Mouse (Mus musculus) cerebellum, postnatal 25 days (tissue): ENCODE measurements around the gene Ifi204.
"Not testable (repeated sequence)": the region's sequence is repeated elsewhere in the genome, so short reads cannot be mapped to it uniquely, and the experiment has no call there.

Experiments
- DNase-seq, 2 experiments: peaks; one replicate each; pipeline ENCODE4 v3.0.0; 2021; ENCODE audit warnings: mixed read lengths in 2 of 2

Gene Ifi204

DNA sequence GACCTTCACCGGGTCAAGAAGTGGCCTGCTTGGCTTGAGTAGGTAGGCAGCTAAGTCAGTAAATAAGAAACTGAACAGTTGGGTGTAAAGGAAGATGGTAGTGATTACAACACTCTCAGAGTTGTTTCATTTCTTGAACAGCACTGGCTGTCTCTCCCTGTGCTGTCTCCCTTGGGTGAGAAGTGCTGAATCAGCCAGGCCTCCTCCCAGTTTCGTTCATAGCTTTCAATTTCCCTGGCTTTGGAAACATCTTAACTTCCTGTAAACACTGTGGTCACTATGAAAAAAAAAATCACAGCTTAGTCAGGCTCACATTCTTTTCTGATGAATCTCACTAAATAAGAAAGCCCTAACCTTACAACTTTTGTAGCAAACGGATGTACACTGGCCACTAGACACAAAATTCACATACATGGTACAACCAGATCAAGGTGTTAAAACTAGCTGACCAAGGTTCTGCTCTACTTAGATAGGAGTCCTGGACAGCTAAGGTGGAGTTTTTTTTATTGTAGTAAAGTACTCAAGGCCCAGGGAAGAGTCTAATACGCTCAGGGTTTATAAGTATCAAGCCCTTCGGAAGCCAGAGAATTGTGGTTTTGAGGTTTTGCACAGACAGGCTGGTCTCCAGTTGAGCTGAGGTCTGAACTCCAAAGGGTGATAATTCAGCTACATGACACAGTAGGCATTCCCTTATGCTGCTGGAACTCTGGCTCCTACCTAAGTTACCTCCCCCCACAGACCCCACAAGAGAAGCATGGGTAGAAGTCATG lies at the start of gene Ifi204:
Gene Ifi204 (minus strand): TSS at position 96 of the 770 bp plus-strand sequence.
- DNase-seq, result not testable (repeated sequence)

DNA sequence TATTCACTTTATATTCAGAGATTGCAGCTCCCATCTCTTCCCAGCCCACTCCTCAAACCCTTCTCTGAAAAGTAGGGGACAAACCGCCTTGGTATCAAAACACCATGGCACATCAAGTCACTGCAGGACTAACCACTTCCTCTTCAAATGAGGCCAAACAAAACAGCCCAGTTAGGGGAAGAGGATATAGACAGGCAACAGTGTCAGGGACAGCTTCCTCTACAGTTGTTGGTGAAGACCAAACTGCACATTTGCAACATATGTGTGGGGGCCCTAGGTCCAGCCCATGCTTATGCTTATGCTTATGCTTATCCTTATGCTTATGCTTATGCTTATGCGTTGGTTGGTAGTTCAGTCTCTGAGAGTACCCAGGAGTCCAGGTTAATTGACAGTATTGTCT lies 42.6 kb upstream of the Ifi204 start:
- DNase-seq, result not testable (repeated sequence)

DNA sequence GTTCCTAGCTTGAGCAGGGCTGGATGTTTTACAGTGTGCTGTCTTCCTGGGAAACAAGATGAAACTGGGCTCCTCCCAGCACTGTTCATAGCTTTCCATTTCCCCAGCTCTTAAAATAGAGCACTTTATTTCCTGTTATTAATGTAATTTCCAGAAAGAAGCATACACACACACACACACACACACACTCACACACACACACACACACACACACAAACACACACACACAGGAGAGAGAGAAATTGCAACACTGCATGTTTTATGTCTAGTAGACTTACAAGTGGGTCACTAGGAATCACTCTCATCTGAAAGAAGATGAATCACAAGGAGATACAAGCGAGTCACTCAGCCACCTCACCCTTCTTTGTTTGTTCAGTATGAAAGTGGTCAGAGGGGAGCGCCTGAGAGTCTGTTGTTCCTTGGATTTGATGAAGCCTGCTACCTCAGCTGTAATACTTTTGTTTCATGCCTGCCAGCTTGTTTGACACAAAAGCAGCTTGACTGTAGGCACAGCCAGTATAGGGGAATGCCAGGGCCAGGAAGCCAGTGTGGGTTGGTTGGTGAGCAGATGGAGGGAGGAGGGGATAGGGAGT lies 36.0 kb upstream of the Ifi204 start:
- peak; percentile 3 to 9 for DNase-seq

DNA sequence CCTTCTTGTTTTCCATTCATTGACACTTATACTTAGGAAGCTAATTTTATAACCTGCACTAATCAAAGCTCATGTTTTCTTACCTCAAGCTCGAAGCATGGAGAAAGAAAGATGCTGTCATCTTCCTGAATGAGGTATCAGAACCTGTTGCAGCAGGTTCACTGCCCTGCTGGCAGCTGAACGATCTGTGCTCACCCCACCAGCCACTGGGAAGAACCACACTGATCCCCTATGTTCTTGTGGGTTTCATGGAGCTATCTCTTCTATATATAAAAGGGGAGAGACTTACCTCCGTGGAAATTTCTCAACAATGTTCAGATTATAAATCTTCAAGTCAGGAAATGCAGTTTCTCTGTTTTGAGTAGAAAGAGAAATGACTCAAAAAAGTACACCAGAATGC lies 35.5 kb upstream of the Ifi204 start:
- not testable (repeated sequence) for DNase-seq

DNA sequence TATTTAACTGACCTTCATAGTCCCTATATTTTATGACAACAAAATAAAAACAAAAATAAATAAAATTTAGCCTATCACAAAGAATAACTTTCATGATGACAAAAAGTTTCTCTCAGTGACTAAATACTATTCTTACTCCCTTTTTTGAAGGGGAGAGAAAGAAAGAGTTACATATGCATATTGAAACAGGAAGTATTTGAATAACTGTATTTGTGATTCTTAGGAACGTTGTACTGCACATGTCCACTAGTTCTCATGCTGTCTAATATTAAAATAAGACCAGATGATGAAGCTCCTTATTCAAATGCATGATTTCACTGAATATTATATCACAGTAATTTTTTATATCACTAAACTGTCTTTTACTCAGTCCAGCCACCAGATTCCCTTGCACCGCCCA lies 35.0 kb upstream of the Ifi204 start:
- not testable (repeated sequence) for DNase-seq

DNA sequence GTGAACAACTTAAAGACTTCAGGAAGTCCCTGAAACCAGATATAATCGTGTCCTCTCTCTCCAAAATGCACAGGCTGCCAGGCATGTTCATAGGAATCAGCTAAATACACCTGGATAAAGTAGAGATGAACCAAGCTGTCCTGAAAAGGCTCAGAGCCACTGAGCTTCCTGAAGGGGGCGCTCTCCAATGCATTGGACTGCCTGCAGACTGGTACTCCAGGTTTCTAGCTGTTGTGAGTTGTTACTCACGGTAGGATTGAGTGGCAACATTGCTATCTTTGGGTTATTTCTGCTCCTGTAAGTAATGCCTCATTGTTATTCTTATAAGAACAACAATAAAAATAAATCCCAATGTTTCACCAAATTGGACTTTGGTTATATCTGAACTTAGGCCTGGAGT lies 6.7 kb upstream of the Ifi204 start:
- DNase-seq, result not testable (repeated sequence)

DNA sequence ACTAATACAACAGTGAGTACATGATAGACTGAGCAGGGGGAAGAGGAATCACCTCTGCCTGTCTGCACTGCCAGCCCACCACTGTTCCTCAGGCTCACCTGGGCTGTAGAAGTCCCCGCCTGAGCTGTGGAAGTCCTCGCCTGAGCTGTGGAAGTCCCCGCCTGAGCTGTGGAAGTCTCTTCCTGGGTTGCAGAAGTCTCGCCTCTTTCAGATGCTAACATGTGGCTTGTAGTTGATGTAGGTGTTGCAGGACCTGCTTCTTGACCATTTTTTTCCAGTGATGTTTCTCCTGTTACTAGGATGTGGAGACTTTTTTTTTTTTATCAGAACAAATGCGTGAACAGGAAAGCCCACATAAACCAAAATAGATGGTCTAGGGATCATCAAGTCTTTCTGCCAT lies 6.7 kb downstream of the Ifi204 start:
- DNase-seq, result not testable (repeated sequence)

DNA sequence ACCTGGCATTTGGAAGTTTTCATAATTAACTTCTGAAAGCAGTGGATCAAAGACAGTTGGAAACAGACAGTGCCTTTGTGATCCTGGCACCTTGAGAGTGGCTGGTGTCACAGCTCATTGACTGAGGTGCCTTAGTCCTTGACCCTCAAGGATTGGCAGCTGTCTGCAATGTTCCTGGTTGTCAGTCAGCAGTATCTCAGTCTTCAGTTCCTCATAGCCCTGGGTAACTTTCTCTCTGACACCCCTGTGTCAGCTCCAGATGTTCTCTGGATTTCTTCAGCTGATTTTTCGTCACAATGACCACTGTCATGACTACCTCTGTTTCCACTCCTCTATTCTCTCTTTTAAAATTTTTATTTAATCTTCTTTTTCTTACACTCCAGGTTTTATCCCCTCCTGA lies 24.5 kb downstream of the Ifi204 start:
- DNase-seq, result no peak

DNA sequence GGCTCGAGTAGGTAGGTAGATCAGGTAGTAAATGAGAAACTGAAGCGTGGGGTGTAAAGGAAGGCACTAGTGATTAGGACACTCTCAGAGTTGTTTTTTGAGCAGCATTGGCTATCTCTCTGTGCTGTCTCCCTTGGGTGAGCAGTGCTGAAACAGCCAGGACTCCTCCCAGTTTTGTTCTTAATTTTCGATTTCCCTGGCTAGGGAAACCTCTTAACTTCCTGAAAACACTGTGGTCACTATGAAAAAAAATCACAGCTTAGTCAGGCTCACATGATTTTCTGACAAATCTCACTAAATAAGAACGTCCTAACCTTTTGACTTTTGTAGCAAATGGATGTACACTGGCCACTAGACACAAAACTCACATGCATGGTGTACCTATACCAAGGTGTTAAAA lies 25.1 kb downstream of the Ifi204 start, which contains the start of gene Ifi207:
Gene Ifi207 (minus strand): TSS at position 92 of the 400 bp plus-strand sequence.
- no peak for DNase-seq

DNA sequence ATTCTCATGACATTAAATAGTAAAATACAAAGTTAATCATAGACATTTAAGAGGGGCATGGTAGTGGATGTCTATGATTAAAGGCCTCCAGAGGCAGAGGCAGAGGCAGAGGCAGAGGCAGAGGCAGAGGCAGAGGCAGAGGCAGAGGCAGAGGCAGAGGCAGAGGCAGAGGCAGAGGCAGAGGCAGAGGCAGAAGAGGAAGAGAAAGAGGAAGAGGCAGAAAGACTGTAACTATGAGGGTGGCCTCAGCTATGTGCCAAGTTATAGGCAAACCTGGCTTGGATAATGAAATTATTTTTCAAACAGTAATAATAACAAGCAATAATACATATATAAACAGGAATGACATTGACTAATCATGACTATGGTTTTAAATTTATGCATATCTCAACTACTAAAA lies 26.2 kb downstream of the Ifi204 start:
- no peak for DNase-seq

DNA sequence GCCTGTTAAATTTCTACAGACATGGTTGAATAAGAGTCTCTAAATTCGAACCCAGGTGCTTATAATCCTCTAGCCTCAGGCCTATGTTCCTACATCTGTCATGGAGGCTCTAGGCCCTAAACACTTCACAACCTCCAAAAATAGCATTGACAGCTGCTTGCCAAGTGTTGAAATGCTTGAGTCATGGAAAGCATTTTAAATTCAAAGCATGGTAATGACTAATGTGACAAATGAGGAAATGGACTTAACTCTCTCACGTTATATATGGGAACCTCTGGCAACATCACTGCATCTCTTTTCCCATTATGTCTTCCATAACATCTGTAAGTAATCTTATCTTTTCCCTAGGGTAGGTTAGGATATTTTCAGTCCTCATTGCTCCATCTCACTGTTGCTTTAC lies 29.8 kb downstream of the Ifi204 start:
- no peak for DNase-seq

DNA sequence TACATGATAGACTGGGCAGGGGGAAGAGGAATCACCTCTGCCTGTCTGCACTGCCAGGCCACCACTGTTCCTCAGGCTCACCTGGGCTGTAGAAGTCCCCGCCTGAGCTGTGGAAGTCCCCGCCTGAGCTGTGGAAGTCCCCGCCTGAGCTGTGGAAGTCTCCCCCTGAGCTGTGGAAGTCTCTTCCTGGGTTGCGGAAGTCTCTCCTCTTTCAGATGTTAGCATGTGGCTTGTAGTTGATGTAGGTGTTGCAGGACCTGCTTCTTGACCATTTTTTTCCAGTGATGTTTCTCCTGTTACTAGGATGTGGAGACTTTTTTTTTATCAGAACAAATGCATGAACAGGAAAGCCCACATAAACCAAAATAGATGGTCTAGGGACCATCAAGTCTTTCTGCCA lies 31.7 kb downstream of the Ifi204 start:
- DNase-seq, result not testable (repeated sequence)

DNA sequence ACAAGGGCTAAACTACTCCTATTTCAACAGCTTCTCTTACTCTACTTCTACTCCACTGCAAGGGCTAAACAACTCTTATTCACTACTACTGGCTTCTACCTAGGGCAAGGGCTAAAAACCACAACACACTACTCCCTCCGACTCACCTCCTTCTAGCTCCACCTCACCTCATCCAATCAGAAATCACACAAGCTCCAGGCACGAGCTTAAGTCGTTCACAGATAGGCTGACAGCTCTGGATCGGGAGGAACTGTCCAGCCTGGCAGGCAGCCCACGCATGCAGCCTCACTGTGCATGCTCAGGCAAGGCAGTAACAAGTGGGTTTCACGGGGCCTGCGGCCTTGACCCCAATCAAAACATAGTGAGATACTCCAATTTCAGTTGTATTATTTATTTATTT lies 33.5 kb downstream of the Ifi204 start:
- peak in 1 of 2 experiments; percentile 5 for DNase-seq
